Mouse (Mus musculus) heart, postnatal 0 days (tissue): ENCODE data around the gene Gga2.

Experiments
- CTCF ChIP-seq: IDR thresholded peaks from 2 replicates; pipeline ENCODE4 v1.5.1; 2016; ENCODE audit warnings: antibody characterized with exemption, control low read depth, low read depth
- EP300 ChIP-seq: IDR thresholded peaks from 2 replicates; pipeline ENCODE4 v1.6.1; 2016; ENCODE audit warnings: antibody characterized with exemption, low read depth

- TF ChIP-seq CTCF (no peak), EP300 (no peak)
Measured at GRCm38 (mm10) chr7:122018247-122018646, 2.8 kb downstream of the Gga2 start.
